Mouse (Mus musculus): ENCODE data around the gene Lcor. TPM values are rescaled to one million over a fixed set of nuclear protein-coding genes. Genes with fewer than 3 reads are reported as not detected.
A peak's percentile ranks its signal among the peaks of the same experiment; 100 is the strongest.

Lcor gene
- polyA plus RNA-seq, 1 experiment from 2014 or later = 36.6 TPM

DNA sequence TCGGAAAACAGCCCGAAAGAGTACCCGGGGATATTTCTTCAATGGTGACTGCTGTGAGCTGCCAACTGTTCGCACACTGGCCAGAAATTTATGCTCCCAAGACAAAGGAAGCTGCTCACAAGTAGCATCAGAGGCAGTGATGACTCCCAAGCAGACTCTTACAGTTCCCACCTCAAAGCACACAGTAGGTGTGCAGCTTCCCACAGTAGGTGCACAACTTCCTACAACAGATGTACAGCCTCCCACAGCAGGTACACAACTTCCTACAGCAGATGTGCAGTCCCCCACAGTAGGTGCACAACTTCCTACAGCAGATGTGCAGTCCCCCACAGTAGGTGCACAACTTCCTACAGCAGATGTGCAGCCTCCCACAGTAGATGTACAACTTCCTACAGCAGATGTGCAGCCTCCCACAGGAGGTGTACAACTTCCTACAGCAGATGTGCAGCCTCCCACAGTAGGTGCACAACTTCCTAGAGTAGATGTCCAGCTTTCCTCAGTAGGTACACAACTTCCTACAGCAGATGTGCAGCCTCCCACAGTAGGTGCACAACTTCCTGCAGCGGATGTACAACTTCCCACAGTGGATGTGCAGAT lies 100.6 kb downstream of the Lcor start:
- Histone ChIP-seq H3K36me3 (peaks cover 50% of the 10 kb centered on the region), H3K4me1 (no peaks in the 10 kb centered on the region), H3K27me3 (replicated peaks) (no peaks in the 10 kb centered on the region), H3K4me2 (replicated peaks) (no peak overlapping the region), H3K9me3 (no peaks in the 10 kb centered on the region), H3K9ac (no peak overlapping the region), H3K4me3 (no peak overlapping the region), H3K27ac (no peak overlapping the region)
- 95% methylated on average over 5 of the region's 5 CpGs for WGBS
- ATAC-seq (ENCODE audit: low FRiP score, low read depth) = no peak

DNA sequence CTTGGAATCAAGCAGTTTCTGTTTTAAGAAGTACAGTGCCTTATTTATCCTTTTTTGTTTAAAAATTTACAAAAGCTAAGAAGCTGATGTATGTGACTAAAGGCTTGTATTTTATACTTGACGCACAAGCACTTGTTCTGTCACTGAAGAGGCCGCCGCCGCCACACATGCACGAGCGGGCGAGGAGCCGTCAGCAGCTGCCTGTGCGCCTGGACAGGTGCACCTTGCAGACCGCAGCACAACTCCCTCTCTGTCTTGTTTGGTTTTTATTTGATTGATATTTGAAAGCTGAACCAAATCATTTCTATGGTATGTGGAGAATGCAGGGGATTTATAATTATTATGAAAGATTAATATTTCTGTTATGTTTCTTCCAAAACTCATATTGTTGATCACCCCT lies 104.3 kb downstream of the Lcor start:
- no peak for ATAC-seq (ENCODE audit: low FRiP score, low read depth)
- Histone ChIP-seq H3K27ac (no peak overlapping the region), H3K4me3 (no peak overlapping the region), H3K36me3 (peaks cover 44% of the 10 kb centered on the region), H3K9ac (no peak overlapping the region), H3K27me3 (replicated peaks) (no peaks in the 10 kb centered on the region), H3K9me3 (no peaks in the 10 kb centered on the region), H3K4me2 (replicated peaks) (no peak overlapping the region), H3K4me1 (peaks cover under 1% of the 10 kb centered on the region; the same call in 1 of the 2 replicates)
- 93% methylated on average over 10 of the region's 10 CpGs for WGBS

DNA sequence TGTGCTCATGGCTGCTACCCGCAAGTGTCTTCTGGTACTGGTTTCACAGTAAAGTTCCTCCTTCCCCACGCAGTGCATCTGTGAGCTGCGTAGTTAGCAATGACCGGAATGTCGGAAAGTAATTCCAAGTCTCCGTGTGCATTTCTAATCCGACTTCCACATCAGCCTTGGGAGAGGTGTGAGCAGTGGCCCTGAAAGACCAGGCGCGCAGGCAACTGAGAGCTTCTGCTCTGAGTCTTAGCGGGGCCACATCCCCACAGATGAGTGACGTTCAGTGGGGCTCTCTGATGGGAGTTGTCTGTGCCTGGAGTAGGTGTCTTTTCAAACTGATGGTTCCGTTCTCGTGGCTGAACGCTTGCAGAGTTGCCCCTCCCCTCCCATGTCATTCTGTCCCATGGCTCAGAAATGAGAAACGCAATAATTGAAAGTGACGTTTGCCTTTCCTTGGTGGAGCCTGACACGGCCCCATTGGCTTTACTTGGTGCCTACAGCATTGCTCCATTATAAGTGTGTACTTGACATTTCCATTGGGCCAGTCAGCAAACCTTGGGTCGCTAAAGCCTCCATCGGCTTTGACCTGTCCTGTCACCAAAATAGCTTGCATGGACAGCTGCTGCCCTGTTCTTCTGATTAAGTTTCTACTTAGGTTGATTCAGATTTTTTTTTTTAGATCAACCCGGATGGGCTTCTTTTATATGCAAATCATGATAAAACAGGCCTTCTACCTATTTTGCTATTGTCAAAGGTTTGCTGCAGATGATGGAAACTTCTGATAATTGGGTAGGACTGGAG lies 105.2 kb downstream of the Lcor start:
- WGBS = 93% methylated on average over 20 of the region's 20 CpGs
- no peak for ATAC-seq (ENCODE audit: low FRiP score, low read depth)
- Histone ChIP-seq H3K4me3 (no peak overlapping the region), H3K9ac (no peak overlapping the region), H3K9me3 (no peaks in the 10 kb centered on the region), H3K27ac (no peak overlapping the region), H3K27me3 (replicated peaks) (no peaks in the 10 kb centered on the region), H3K4me2 (replicated peaks) (no peak overlapping the region), H3K36me3 (peaks cover 36% of the 10 kb centered on the region), H3K4me1 (peaks cover 6% of the 10 kb centered on the region; the same call in 1 of the 2 replicates)

DNA sequence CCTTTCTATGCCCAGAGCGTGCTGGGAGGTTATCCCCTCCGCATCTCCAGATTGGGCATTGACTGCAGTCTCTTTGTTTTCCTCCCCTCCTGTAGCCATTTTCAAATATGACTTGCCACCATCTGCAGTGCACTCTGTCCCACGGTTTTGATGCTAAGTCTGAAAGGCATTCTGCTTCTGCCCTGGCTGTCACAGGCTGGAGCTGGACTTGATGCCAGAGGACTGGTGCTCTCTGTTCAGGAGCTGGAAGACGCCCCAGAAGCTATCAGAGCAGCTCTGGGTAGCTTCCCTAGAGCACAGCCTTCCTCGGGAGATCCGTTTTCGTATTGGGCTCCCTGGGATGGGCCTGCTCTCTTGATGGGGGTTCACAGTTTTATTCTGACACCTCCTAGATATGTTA lies 106.6 kb downstream of the Lcor start:
- H3K36me3 ChIP-seq = peaks cover 22% of the 10 kb centered on the region
- H3K9me3 ChIP-seq = no peaks in the 10 kb centered on the region
- WGBS = 86% methylated on average over 7 of the region's 7 CpGs
- H3K4me3 ChIP-seq = no peak overlapping the region
- H3K4me2 ChIP-seq (replicated peaks) = no peak overlapping the region
- H3K27me3 ChIP-seq (replicated peaks) = no peaks in the 10 kb centered on the region
- H3K9ac ChIP-seq = no peak overlapping the region
- ATAC-seq (ENCODE audit: low FRiP score, low read depth) = no peak
- H3K4me1 ChIP-seq = peaks cover 6% of the 10 kb centered on the region; the same call in 1 of the 2 replicates
- H3K27ac ChIP-seq = no peak overlapping the region

DNA sequence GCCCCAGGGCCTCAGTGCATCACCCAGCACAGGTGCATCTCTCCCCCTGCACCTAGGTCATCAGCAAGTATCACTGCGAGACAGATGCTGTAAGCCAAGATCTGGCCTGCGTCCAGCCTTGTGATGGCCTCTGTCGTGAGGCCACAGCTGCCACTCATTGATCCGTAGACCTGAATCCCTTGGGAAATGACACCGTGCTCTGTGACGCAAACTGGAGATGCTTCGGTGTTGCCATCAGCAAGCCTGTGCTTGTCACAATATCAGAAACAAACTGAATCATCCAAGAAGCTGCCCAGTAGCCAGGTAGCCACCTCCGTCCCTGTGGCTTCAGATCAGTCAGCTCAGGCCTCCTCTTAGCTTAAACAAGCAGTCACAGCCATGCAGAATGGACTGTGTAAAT lies 107.2 kb downstream of the Lcor start:
- WGBS = 83% methylated on average over 8 of the region's 8 CpGs
- no peak for ATAC-seq (ENCODE audit: low FRiP score, low read depth)
- Histone ChIP-seq H3K27ac (no peak overlapping the region), H3K36me3 (peaks cover 15% of the 10 kb centered on the region), H3K27me3 (replicated peaks) (no peaks in the 10 kb centered on the region), H3K9ac (no peak overlapping the region), H3K4me1 (peaks cover 6% of the 10 kb centered on the region; the same call in 1 of the 2 replicates), H3K4me3 (no peak overlapping the region), H3K9me3 (no peaks in the 10 kb centered on the region), H3K4me2 (replicated peaks) (no peak overlapping the region)

DNA sequence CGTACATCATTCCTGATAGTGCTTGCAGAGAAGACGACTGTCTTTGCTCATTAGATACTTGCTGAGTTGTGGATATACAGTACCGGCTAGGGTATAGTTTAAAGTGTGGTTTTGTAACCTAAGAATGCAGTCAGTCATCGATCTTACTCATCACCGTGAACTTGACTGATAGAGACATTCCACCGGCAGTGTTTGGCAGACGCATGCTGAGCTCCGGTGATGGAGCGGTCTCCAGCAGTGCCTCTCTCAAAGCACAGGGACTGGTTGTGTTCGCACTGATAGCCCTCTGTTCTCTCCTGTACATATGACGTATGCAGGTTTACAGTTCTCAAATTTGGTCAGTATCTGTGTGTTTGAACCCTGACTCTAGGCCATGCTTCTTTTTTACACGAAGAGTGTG lies 109.4 kb downstream of the Lcor start:
- H3K36me3 ChIP-seq = no peaks in the 10 kb centered on the region
- peaks cover 6% of the 10 kb centered on the region; the same call in 1 of the 2 replicates for H3K4me1 ChIP-seq
- H3K4me3 ChIP-seq = no peak overlapping the region
- H3K4me2 ChIP-seq (replicated peaks) = no peak overlapping the region
- ATAC-seq (ENCODE audit: low FRiP score, low read depth) = 0 out of 2 replicates have a peak, but pooled peaks have one; percentile 21
- H3K27me3 ChIP-seq (replicated peaks) = no peaks in the 10 kb centered on the region
- no peak overlapping the region for H3K27ac ChIP-seq
- no peak overlapping the region for H3K9ac ChIP-seq
- WGBS = 73% methylated on average over 12 of the region's 12 CpGs
- H3K9me3 ChIP-seq = no peaks in the 10 kb centered on the region

DNA sequence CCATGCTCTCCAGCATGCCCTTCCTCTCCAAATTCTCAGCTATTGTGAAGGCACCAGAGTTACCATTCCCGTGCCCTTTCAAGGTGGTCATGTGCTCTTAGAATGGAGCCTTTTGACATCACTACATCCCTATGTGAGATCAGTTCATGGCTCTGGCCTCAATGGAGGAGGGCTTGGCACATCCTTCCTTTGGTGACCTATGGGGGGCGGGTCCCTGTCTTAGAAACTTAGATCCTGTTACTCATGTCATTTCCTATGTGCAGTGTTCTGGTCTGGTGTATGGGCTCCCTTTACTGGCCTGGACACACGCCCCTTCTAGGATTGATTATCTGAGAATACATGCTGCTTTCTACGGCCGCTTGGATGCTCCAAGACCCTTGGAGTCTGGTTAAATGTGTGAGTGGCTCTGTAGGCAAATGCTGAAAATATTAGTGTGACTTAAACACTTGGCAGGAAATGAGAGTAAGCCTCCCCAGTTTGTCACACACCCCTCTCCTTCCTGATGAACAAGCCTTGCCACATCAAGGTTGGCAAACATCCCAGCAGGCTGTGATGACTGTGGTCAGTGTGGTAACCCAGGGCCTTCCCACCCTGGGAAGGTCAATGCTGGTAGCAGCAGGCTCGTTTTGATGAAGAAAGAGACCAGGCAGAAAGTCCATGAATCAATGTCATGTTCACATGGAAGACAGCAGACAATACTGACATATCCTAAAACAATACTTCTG lies 114.9 kb downstream of the Lcor start:
- peaks cover 14% of the 10 kb centered on the region for H3K36me3 ChIP-seq
- H3K4me2 ChIP-seq (replicated peaks) = no peak overlapping the region
- no peak for ATAC-seq (ENCODE audit: low FRiP score, low read depth)
- no peaks in the 10 kb centered on the region for H3K9me3 ChIP-seq
- H3K9ac ChIP-seq = no peak overlapping the region
- H3K4me1 ChIP-seq = peaks cover 6% of the 10 kb centered on the region
- 88% methylated on average over 6 of the region's 6 CpGs for WGBS
- no peak overlapping the region for H3K4me3 ChIP-seq
- H3K27me3 ChIP-seq (replicated peaks) = no peaks in the 10 kb centered on the region
- H3K27ac ChIP-seq = no peak overlapping the region

DNA sequence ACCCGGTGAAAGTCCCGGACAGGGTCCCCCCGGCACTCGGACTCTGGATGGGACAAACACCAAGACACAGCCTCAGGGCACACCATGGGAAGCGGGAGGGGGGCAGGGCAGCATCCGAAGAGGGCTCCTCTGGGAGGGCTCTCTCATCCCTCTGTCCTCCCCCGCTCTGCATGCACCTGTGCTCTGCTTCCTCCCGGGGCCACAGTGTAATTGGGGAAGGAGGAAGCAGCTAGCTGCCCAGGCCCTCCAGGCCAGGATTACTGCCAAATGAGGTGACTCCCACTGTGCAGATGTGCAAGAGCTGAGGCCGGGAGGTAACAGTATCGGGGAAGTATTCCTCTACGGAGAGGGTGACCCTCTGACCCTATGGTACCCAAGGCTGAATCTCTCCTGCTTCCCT lies 118.2 kb downstream of the Lcor start:
- no peak overlapping the region for H3K9ac ChIP-seq
- peaks cover 23% of the 10 kb centered on the region for H3K36me3 ChIP-seq
- 46% methylated on average over 11 of the region's 11 CpGs for WGBS
- no peak overlapping the region for H3K27ac ChIP-seq
- no peak for ATAC-seq (ENCODE audit: low FRiP score, low read depth)
- peaks cover 6% of the 10 kb centered on the region for H3K4me1 ChIP-seq
- no peaks in the 10 kb centered on the region for H3K9me3 ChIP-seq
- H3K4me2 ChIP-seq (replicated peaks) = no peak overlapping the region
- H3K27me3 ChIP-seq (replicated peaks) = no peaks in the 10 kb centered on the region
- no peak overlapping the region for H3K4me3 ChIP-seq

DNA sequence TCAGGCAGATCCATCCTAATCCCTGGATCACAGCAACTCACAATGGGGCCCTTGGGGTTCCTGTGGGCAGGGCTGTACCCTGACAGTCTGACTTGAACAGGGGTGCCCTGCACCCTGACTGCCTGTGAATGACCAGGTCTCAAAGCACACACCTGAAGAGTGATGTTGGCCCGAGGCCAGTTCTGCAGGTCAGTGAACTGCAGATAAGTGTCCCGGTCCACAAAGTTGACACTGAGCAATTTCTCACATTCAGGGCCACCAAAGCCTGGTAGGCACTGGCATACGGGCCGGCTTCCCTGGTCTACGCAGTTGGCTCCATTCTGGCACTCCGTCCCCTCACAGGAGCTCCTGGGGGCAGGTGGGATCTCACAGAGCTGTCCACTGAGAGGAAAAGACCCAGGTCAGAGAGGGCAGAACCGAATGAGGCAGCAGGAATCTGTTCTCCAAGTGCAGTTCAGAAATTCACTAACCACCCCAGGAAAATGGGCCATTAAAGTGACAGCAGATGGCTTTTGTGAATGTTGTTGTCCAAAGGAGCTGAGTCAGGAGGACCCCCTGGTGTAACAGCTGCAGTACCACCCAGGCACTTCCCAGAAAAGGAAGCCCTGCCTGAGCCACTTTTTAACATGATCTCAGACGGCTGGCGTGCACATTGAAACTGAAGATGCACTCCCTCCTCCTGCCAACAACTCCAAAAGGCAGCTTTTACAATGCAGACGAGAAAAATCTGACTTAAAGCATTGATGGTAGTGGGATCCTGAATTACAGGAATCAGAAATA lies 124.0 kb downstream of the Lcor start:
- H3K9ac ChIP-seq = no peak overlapping the region
- H3K36me3 ChIP-seq = peaks cover 31% of the 10 kb centered on the region
- WGBS = 75% methylated on average over 10 of the region's 10 CpGs
- no peak for ATAC-seq (ENCODE audit: low FRiP score, low read depth)
- no peak overlapping the region for H3K4me2 ChIP-seq (replicated peaks)
- no peak overlapping the region for H3K4me3 ChIP-seq
- no peak overlapping the region for H3K27ac ChIP-seq
- H3K27me3 ChIP-seq (replicated peaks) = no peaks in the 10 kb centered on the region
- no peaks in the 10 kb centered on the region for H3K4me1 ChIP-seq
- no peaks in the 10 kb centered on the region for H3K9me3 ChIP-seq

DNA sequence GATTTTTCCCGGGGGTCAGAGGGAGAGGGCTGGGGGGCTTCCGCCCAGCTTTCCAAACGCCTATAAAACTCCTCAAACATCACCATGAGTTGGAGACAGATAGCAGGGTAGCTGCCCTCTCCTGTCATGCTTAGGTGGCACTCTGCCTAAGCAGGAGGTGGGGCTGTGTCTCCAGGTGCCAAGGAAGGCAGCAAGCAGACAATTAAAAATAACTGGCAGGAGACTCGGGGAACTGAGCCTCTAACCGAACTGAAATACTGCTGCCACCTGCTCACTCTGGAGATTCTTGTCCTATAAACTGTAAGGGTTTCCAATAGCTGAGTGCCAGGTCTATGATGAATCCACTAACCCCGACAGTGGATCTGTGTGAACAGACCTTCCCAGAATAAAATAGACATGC lies 129.2 kb downstream of the Lcor start:
- 0 out of 2 replicates have a peak, but pooled peaks cover 10% of the 10 kb centered on the region for H3K27me3 ChIP-seq (replicated peaks)
- H3K27ac ChIP-seq = no peak overlapping the region
- ATAC-seq (ENCODE audit: low FRiP score, low read depth) = no peak
- peaks cover 13% of the 10 kb centered on the region for H3K4me1 ChIP-seq
- H3K9me3 ChIP-seq = no peaks in the 10 kb centered on the region
- H3K36me3 ChIP-seq = peaks cover 13% of the 10 kb centered on the region
- WGBS = 83% methylated on average over 6 of the region's 6 CpGs
- H3K4me3 ChIP-seq = no peak overlapping the region
- no peak overlapping the region for H3K4me2 ChIP-seq (replicated peaks)
- no peak overlapping the region for H3K9ac ChIP-seq

Measured in neural tube, embryonic 12.5 days (tissue).